Mouse (Mus musculus) kidney, embryonic 15.5 days (tissue): ENCODE measurements around the gene E130308A19Rik. TPM values are rescaled to one million over a fixed set of nuclear protein-coding genes. Genes with fewer than 3 reads are reported as not detected.
A peak's percentile ranks its signal among the peaks of the same experiment; 100 is the strongest.
"Not testable (repeated sequence)": the region's sequence is repeated elsewhere in the genome, so short reads cannot be mapped to it uniquely, and the experiment has no call there.

Experiments used
- ATAC-seq: fragments of 200-750 bp; cut with Nextera tagmentation; replicated peaks from 2 replicates; pipeline ENCODE4 v1.8.0; 2017; ENCODE audit warnings: moderate TSS enrichment; ENCODE audit not compliant: low FRiP score
- H3K27ac ChIP-seq: fragments of 300-500 bp; sonication (generic); 2 replicates; pipeline ENCODE4 v1.5.1; 2015; ENCODE audit warnings: mild to moderate bottlenecking, inconsistent platforms
- H3K27me3 ChIP-seq: fragments of 300-500 bp; sonication (generic); 2 replicates; pipeline ENCODE4 v1.6.1; 2015; ENCODE audit warnings: inconsistent platforms
- H3K36me3 ChIP-seq: fragments of 300-500 bp; sonication (generic); 2 replicates; pipeline ENCODE4 v1.6.1; 2015; ENCODE audit warnings: inconsistent platforms
- H3K4me1 ChIP-seq: fragments of 300-500 bp; sonication (generic); 2 replicates; pipeline ENCODE4 v1.6.1; 2015; ENCODE audit warnings: inconsistent platforms
- H3K4me2 ChIP-seq: fragments of 300-500 bp; sonication (generic); 2 replicates; pipeline ENCODE4 v1.6.1; 2015; ENCODE audit warnings: moderate library complexity, mild to moderate bottlenecking, inconsistent platforms
- H3K4me3 ChIP-seq: fragments of 300-500 bp; sonication (generic); replicated peaks from 2 replicates; pipeline ENCODE4 v1.5.1; 2015; ENCODE audit warnings: mild to moderate bottlenecking, inconsistent platforms
- H3K9ac ChIP-seq: fragments of 300-500 bp; sonication (generic); 2 replicates; pipeline ENCODE4 v1.6.1; 2015; ENCODE audit warnings: mild to moderate bottlenecking, inconsistent platforms
- H3K9me3 ChIP-seq: fragments of 300-500 bp; sonication (generic); replicated peaks from 2 replicates; pipeline ENCODE4 v1.6.1; 2016; ENCODE audit warnings: inconsistent platforms
- WGBS: fragments of 180-500 bp; shearing (Covaris S2); methylation state at CpG from one replicate; pipeline ENCODE4 v1.1.7; 2015; ENCODE audit warnings: mixed read lengths; 5-methylcytosine and 5-hydroxymethylcytosine counted together
- polyA plus RNA-seq: library from polyadenylated mRNA; unstranded; fragments of >200 nt; fragmentation: Nextera tagmentation; extraction: Ambion mirVana; gene quantifications from 2 replicates; pipeline ENCODE4 v1.2.1, GENCODE M21; 2015

The E130308A19Rik gene
- polyA plus RNA-seq, 1 experiment from 2014 or later = 35.6 TPM

- no peaks in the 10 kb centered on the region for H3K27me3 ChIP-seq
- WGBS = 25% methylated on average over 1 of the region's 1 CpGs
- H3K4me1 ChIP-seq = peaks cover 7% of the 10 kb centered on the region
- no peak overlapping the region for H3K9ac ChIP-seq
- H3K9me3 ChIP-seq = no peaks in the 10 kb centered on the region
- no peak for ATAC-seq
- H3K27ac ChIP-seq = no peak overlapping the region
- H3K4me3 ChIP-seq = no peak overlapping the region
- peaks cover 23% of the 10 kb centered on the region for H3K36me3 ChIP-seq
- no peak overlapping the region for H3K4me2 ChIP-seq
Observed at GRCm38 (mm10) chr4:59780568-59780967, 154.6 kb downstream of the E130308A19Rik start.

GRCm38 (mm10) chr4:59782853-59783684 lies 157.1 kb downstream of the E130308A19Rik start:
- peak overlapping the region; percentile 79 for H3K4me2 ChIP-seq
- WGBS = under 1% methylated on average over 47 of the region's 47 CpGs

GRCm38 (mm10) chr4:59783685-59784279 lies 157.8 kb downstream of the E130308A19Rik start:
- peak; percentile 97 for ATAC-seq
- Histone ChIP-seq H3K27me3 (no peaks in the 10 kb centered on the region), H3K4me2 (peak overlapping the region; percentile 79), H3K4me3 (peak overlapping the region; percentile 100), H3K9me3 (no peaks in the 10 kb centered on the region), H3K36me3 (peaks cover 7% of the 10 kb centered on the region), H3K4me1 (peaks cover 7% of the 10 kb centered on the region), H3K9ac (peak overlapping the region; percentile 85), H3K27ac (peak overlapping the region; percentile 88)
- WGBS = 2% methylated on average over 36 of the region's 36 CpGs

More at GRCm38 (mm10) chr4:59782853-59783684, 157.1 kb downstream of the E130308A19Rik start:
- Histone ChIP-seq H3K27ac (peak overlapping the region; percentile 88), H3K4me3 (peak overlapping the region; percentile 100), H3K9ac (peak overlapping the region; percentile 85), H3K27me3 (no peaks in the 10 kb centered on the region), H3K9me3 (no peaks in the 10 kb centered on the region), H3K36me3 (peaks cover 12% of the 10 kb centered on the region), H3K4me1 (peaks cover 7% of the 10 kb centered on the region)
- ATAC-seq = peak; percentile 72

GRCm38 (mm10) chr4:59785412-59785811 lies 159.4 kb downstream of the E130308A19Rik start:
- no peak overlapping the region for H3K4me2 ChIP-seq
- no peak overlapping the region for H3K9ac ChIP-seq
- H3K4me3 ChIP-seq = no peak overlapping the region
- WGBS = 37% methylated on average over 2 of the region's 2 CpGs
- peaks cover 7% of the 10 kb centered on the region for H3K4me1 ChIP-seq
- H3K36me3 ChIP-seq = no peaks in the 10 kb centered on the region
- no peak for ATAC-seq
- H3K27me3 ChIP-seq = no peaks in the 10 kb centered on the region
- H3K27ac ChIP-seq = no peak overlapping the region
- no peaks in the 10 kb centered on the region for H3K9me3 ChIP-seq

- H3K9ac ChIP-seq = no peak overlapping the region
- WGBS = under 1% methylated on average over 7 of the region's 7 CpGs
Observed at GRCm38 (mm10) chr4:59786661-59787060, 160.7 kb downstream of the E130308A19Rik start.

GRCm38 (mm10) chr4:59787126-59787525 lies 161.1 kb downstream of the E130308A19Rik start:
- H3K36me3 ChIP-seq = no peaks in the 10 kb centered on the region
- no peak for ATAC-seq
- H3K4me2 ChIP-seq = no peak overlapping the region
- no peak overlapping the region for H3K27ac ChIP-seq
- no peaks in the 10 kb centered on the region for H3K27me3 ChIP-seq
- H3K4me1 ChIP-seq = peaks cover 4% of the 10 kb centered on the region
- 72% methylated on average over 6 of the region's 6 CpGs for WGBS
- H3K9ac ChIP-seq = no peak overlapping the region
- H3K4me3 ChIP-seq = no peak overlapping the region
- H3K9me3 ChIP-seq = no peaks in the 10 kb centered on the region

More at GRCm38 (mm10) chr4:59786661-59787060, 160.7 kb downstream of the E130308A19Rik start:
- Histone ChIP-seq H3K27ac (no peak overlapping the region), H3K4me2 (no peak overlapping the region), H3K4me3 (no peak overlapping the region), H3K4me1 (peaks cover 5% of the 10 kb centered on the region), H3K9me3 (no peaks in the 10 kb centered on the region), H3K36me3 (no peaks in the 10 kb centered on the region), H3K27me3 (no peaks in the 10 kb centered on the region)
- no peak for ATAC-seq

GRCm38 (mm10) chr4:59789015-59789414 lies 163.0 kb downstream of the E130308A19Rik start:
- Histone ChIP-seq H3K36me3 (no peaks in the 10 kb centered on the region), H3K27ac (no peak overlapping the region), H3K9ac (no peak overlapping the region), H3K9me3 (no peaks in the 10 kb centered on the region), H3K27me3 (no peaks in the 10 kb centered on the region), H3K4me1 (no peaks in the 10 kb centered on the region), H3K4me3 (no peak overlapping the region), H3K4me2 (no peak overlapping the region)
- ATAC-seq = no peak

GRCm38 (mm10) chr4:59793626-59794025 lies 167.6 kb downstream of the E130308A19Rik start:
- not testable (repeated sequence) for H3K4me2 ChIP-seq, ATAC-seq, H3K9ac ChIP-seq, H3K27me3 ChIP-seq, H3K9me3 ChIP-seq, H3K4me1 ChIP-seq, H3K27ac ChIP-seq, H3K4me3 ChIP-seq, H3K36me3 ChIP-seq
- WGBS = 85% methylated on average over 2 of the region's 2 CpGs

- H3K4me2 ChIP-seq = no peak overlapping the region
- no peaks in the 10 kb centered on the region for H3K36me3 ChIP-seq
- H3K9ac ChIP-seq = no peak overlapping the region
- H3K4me1 ChIP-seq = no peaks in the 10 kb centered on the region
- no peak for ATAC-seq
- no peak overlapping the region for H3K4me3 ChIP-seq
- no peak overlapping the region for H3K27ac ChIP-seq
- no peaks in the 10 kb centered on the region for H3K9me3 ChIP-seq
- H3K27me3 ChIP-seq = no peaks in the 10 kb centered on the region
- WGBS = 63% methylated on average over 2 of the region's 2 CpGs
Observed at GRCm38 (mm10) chr4:59794116-59794515, 168.1 kb downstream of the E130308A19Rik start.

GRCm38 (mm10) chr4:59795788-59796455 lies 169.9 kb downstream of the E130308A19Rik start:
- no peaks in the 10 kb centered on the region for H3K9me3 ChIP-seq
- no peaks in the 10 kb centered on the region for H3K27me3 ChIP-seq
- H3K27ac ChIP-seq = no peak overlapping the region
- no peaks in the 10 kb centered on the region for H3K4me1 ChIP-seq
- no peak overlapping the region for H3K4me3 ChIP-seq
- ATAC-seq = no peak
- no peaks in the 10 kb centered on the region for H3K36me3 ChIP-seq
- WGBS = 78% methylated on average over 2 of the region's 2 CpGs
- H3K4me2 ChIP-seq = no peak overlapping the region
- H3K9ac ChIP-seq = no peak overlapping the region

- no peak overlapping the region for H3K4me3 ChIP-seq
- H3K9me3 ChIP-seq = no peaks in the 10 kb centered on the region
- no peaks in the 10 kb centered on the region for H3K27me3 ChIP-seq
- H3K9ac ChIP-seq = no peak overlapping the region
- ATAC-seq = no peak
- no peaks in the 10 kb centered on the region for H3K36me3 ChIP-seq
- 83% methylated on average over 5 of the region's 5 CpGs for WGBS
- H3K4me2 ChIP-seq = no peak overlapping the region
- no peak overlapping the region for H3K27ac ChIP-seq
- H3K4me1 ChIP-seq = peaks cover 4% of the 10 kb centered on the region
Observed at GRCm38 (mm10) chr4:59800181-59800580, 174.2 kb downstream of the E130308A19Rik start.

GRCm38 (mm10) chr4:59801489-59801888 lies 175.5 kb downstream of the E130308A19Rik start, which contains the start of gene Inip:
Gene Inip, minus strand, starts transcription at chr4:59801589.
- peaks cover 5% of the 10 kb centered on the region for H3K4me1 ChIP-seq
- no peak within 1 kb of the TSS for H3K4me2 ChIP-seq
- ATAC-seq = no peak
- no peak within 1 kb of the TSS for H3K27ac ChIP-seq
- no peaks in the 10 kb centered on the region for H3K27me3 ChIP-seq
- no peak within 1 kb of the TSS for H3K9ac ChIP-seq
- no peak within 1 kb of the TSS for H3K4me3 ChIP-seq
- no peaks in the 10 kb centered on the region for H3K9me3 ChIP-seq
- H3K36me3 ChIP-seq = no peaks in the 10 kb centered on the region
